Mouse (Mus musculus) left cerebral cortex, postnatal 4 days (tissue): Measurements from ENCODE around the gene Hnrnpa0. TPM values are rescaled to one million over a fixed set of nuclear protein-coding genes. Genes with fewer than 3 reads are reported as not detected.
A peak's percentile ranks its signal among the peaks of the same experiment; 100 is the strongest.
"Not testable (repeated sequence)": the region's sequence is repeated elsewhere in the genome, so short reads cannot be mapped to it uniquely, and the experiment has no call there.

Experiments used
- DNase-seq: peaks from one replicate; pipeline ENCODE4 v3.0.0-alpha.2; 2022
- intact Hi-C: fragments of 180-260 bp; cut with DNase I; formaldehyde crosslinking; loops from one replicate; pipeline ENCODE4 v1.15.1; 2025
- total RNA-seq, 2 experiments: library from RNA; stranded (reverse); gene quantifications; 2 replicates each; pipeline ENCODE4 v1.2.3; 2021

The Hnrnpa0 gene
- total RNA-seq = 100 to 1,000 TPM; 224 to 244 TPM

DNA sequence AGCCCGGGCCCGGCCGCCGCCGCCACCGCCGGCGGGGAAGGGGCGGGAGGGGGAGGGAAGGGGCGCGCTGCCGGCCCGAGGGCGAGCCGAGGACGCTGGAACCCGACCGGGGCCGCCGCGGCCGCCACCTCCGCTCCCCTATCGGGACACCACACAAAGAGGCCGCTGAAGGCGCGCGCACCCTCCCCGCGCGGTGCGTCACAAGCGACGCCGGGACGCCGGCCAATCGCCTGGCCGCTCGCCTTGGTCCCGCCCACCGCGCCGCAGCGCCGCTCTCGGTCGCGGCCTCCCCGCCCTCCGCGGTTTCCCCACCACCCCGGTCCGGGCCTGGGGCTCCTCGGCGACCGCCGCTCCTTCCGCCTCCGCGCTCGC is at the start of gene Hnrnpa0:
Gene Hnrnpa0, minus strand, starts transcription at position 161 of the 372 bp plus-strand sequence.
- intact Hi-C loops = no loop called here
- peak; percentile 97 for DNase-seq

DNA sequence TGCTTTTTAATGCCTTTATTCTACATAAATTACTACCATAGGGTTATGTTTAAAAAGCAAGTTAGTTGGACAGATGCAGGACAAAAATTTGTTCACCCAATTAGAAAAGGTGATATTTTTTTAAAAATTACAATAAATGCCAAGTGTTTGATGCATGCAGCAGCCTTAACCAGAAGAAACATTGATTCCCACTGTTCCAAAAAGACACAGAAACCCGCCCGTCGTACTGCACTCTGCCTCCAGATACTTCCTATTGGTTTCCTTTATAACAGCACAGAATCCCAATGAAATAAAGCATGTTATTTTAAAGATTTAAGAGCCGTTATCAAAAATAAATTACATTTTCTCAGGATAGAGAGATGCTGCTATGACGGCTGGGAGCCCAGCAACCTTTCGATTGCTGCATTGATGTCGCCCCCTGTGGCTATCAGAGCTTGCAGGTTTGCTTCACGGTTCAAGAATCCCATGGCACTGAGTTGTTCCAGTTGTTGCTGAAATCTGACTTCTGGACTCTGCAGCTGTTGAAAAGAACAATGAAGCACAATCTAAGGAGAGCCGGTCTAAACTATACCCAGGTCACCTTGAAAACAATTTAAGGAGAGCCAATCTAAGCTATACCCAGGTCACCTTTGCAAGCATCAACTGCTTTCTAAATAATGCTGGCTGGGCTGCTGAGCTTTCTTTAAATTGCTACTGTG is 49.3 kb upstream of the Hnrnpa0 start:
- DNase-seq = peak; percentile 98
- intact Hi-C loops = no loop called here

DNA sequence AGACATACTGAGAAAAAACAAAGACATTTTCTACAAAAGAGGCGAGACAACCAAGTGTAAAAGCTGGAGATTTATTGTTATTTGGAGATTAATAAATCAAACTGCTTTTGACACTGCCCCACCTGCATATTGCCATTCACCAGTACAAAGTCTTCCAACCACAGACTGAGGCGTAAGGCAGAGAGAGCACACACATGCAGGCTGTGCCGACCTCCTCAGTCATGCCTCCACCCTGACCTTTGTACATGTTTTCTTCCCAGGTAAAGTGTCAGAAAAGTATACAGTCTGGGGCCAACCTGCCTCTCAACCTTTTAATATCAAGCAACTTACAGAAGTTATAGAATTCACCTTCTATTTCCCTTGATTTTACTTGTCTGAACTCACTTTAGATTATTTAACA is 47.7 kb upstream of the Hnrnpa0 start:
- intact Hi-C loops = no loop called here

DNA sequence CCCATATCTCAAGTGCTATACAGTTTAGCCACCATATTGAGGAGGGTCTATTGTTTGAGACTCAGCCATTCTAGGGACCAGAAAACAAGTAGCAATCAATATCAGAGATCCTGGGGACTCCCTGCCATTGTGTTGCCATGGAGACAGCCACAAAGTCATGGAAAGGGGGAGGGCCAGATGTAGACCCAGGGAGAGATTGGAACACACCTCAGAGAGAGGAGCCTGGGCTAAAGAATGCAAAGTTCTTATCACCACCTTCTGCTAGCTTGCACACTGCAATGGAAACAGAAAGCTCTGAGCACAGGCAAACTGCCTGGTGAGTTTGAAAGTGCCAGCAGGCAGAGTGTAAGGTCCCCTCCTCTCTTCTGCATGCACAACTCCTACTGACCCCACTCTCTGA is 39.8 kb upstream of the Hnrnpa0 start:
- intact Hi-C loops = loop anchor here (10.0 kb wide), 1 partner anchor 427 kb away; no protein-coding TSS in a partner anchor

More for the DNA sequence above, 47.7 kb upstream of the Hnrnpa0 start:
- DNase-seq = no peak

DNA sequence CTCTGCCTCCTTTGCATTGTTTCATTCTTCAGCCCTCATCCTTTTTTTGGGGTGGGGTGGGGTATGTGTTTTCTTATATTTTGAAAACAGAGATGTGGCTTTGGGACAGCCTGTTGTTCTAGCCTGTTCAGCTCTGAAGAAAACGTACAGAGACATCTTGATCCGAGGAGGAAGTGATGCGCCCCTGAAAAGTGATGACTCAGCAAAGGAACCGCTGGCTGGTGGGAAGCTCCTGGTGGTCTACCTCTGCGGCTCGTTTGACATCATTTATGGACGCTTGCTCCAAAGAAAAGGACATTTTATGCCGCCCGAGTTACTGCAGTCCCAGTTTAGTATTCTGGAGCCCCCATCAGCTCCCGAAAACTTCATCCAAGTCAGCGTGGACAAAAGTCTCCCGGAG is 35.0 kb upstream of the Hnrnpa0 start:
- intact Hi-C loops = loop anchor here (10.0 kb wide), 1 partner anchor 431 kb away; no protein-coding TSS in a partner anchor
- no peak for DNase-seq

More for the DNA sequence above, 39.8 kb upstream of the Hnrnpa0 start:
- DNase-seq = no peak

DNA sequence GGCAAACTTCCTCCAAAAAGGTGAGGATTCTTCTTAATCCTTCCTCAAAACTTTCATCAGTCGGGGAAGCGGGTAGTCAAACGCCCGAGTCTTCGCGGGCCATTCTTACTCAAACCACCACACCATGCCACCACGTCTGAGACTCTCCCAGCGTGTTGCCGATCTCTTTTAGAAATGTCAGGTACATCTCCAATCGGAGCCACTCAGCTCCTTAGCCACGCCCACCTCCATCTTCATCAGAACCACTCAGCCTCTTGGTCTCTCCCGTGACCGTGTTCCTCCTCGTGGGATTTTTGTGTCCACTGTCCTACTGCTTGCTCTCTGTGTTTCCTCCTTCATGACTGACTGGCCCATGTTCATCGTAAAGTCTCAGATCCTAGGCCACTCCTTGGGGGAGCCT is 32.4 kb upstream of the Hnrnpa0 start:
- intact Hi-C loops = loop anchor here (10.0 kb wide), 1 partner anchor 434 kb away; no protein-coding TSS in a partner anchor
- DNase-seq = no peak

DNA sequence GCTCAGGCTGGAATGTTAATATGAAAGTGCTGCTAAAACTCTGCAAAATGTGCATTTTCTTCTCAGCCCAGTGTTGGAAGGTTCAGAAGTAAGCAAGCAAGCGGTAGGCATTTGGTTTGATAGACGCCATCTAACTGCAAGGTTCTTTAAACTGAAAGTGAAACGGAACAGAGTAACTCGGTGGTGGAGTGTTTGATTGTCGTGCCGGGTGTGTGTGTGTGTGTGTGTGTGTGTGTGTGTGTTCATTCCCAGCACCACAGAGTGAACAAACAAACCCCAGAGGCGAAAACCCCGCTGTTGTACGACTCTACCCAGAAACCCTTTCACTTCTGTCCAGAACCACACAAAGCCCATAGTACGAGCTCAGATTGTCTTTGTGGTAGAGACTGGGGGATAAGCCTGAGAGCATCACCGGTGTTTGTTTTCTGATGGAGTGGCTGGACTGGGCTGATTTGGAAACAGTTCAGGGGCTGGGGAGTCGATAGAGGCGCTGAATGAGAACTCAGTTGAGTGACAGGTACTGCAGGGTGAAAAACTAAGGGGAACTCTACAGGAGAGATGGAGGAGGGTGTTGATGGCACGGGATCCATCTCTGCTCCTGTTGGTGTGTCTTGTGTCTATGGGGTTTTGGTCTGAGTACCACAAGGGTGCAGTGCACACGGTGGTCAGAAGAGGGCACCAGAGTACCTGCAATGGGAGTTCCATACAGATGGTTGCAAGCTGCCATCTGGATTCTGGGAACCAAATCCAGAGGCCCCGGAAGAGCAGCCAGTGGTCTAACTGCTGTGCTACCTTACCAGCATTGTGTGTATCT is 29.9 kb upstream of the Hnrnpa0 start:
- DNase-seq = peak; percentile 92
- intact Hi-C loops = loop anchor here (10.0 kb wide), 2 partner anchors 116 to 226 kb away; partner anchors contain the start of genes 2210016F16Rik and Gkap1

DNA sequence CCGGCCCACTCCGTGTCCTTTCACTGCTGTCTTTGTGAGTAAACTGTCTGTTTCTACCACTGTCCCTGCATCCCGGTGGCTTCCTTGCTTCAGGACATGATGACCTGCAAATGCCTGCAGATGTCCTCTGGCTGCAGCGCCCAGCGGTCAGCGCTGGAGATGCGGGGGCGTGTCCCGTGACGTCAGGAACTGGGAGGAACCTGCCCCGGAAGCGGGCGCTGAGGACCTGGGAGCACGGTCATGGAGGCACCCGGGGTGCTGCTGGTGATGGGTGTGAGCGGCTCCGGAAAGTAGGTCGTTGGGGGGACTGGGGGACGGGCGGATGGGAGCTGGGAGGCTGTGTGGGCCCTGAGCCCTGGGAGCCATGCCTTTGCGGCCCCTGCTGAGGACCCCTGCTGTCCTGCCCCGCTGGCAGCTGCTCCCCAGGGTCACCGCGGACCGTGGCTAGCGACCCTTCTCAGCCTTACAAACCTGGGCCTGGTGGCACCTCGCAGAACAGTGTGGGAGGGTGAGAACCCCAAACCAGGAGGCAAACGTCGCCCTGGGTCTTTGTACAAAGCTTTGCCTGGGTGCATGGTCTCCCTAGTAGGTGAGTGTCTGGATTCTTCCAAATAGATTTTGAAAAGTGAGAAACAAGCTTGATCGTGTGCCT is 29.2 kb upstream of the Hnrnpa0 start, which contains the start of gene Idnk:
Gene Idnk, plus strand, starts transcription at position 203 of the 652 bp plus-strand sequence.
- DNase-seq = peak; percentile 88
- intact Hi-C loops = loop anchor here (10.0 kb wide), 2 partner anchors 117 to 227 kb away; partner anchors contain the start of genes 2210016F16Rik and Gkap1

DNA sequence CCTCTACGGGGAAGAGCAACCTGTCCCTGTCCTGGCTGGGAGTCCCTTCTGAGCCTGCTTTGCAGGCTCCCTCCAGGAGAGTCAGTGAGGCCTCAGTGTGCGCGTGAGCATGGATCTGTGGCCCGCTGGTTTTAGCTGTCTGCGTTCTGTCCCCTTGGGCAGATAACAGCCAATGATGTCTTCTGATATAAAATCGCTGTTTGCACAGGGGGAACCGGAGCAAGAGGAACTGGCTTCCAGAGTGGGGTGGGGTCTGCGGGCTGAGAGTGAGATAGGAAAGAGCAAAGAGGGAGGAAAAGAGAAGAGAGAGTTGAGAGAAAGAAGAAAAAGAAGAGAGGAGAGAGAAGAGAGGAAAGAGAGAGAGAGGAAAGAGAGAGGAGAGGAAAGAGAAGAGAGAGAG is 28.7 kb upstream of the Hnrnpa0 start:
- intact Hi-C loops = loop anchor here (10.0 kb wide), 2 partner anchors 118 to 228 kb away; partner anchors contain the start of genes 2210016F16Rik and Gkap1
- no peak for DNase-seq

DNA sequence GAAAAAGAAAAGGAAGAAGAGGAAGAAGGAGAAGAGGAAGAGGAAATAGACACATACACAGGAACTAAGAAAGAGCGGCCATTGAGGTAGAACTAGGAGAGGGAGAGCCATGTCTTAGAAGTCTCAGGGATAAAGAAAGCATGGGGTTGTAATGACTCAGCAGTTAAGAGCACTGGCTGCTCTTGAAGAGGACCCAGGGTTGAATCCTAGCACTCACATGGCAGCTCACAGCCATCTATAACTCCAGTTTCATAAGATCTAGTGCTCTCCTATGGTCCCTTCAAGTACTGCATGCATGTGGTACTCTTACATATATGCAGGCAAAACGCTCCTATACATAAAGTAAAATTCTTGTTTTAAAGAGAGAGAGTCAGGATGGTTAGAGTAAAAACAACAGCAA is 27.7 kb upstream of the Hnrnpa0 start:
- intact Hi-C loops = loop anchor here (10.0 kb wide), 2 partner anchors 119 to 229 kb away; partner anchors contain the start of genes 2210016F16Rik and Gkap1

DNA sequence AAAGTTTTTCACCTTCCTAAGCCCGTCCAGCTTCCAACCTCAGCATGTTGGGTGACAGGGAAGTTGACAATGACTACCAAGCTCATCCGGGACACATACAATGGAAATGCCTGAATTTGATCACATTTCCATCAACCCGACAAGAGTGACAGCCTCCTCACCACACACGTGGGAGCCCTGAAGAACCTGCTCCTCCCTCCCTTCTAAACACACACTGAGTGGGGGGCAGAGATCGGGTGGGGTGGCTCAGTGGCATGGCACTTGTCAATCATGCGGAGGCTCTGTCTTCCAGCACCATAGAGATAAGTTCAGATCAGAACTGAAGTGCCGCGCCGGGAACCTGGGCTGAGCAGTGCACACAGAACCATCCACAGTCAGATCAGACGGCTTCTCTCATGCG is 22.1 kb upstream of the Hnrnpa0 start:
- intact Hi-C loops = loop anchor here (10.0 kb wide), 2 partner anchors 124 to 234 kb away; partner anchors contain the start of genes 2210016F16Rik and Gkap1

More for the DNA sequence above, 27.7 kb upstream of the Hnrnpa0 start:
- DNase-seq = no peak

DNA sequence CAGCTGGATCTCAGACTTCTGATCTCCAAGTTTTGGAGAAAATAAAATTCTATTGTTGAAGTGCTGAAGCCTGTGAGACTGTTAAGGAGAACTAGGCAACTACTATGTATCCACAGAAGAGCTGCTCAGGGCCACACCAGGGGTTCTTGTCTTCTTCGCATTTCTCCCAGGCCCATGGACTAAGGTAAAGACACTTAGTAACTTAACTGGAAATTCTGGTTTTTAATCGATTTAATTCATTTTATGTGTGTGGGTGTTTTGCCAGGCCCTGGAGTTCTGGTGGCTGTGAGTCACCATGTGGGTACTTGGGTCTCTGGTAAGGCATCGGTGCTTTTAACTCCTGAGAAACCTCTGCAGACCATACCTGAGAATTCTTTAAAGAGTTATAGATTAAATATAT is 21.3 kb upstream of the Hnrnpa0 start:
- DNase-seq = no peak
- intact Hi-C loops = loop anchor here (10.0 kb wide), 2 partner anchors 125 to 235 kb away; partner anchors contain the start of genes 2210016F16Rik and Gkap1

More for the DNA sequence above, 22.1 kb upstream of the Hnrnpa0 start:
- no peak for DNase-seq

DNA sequence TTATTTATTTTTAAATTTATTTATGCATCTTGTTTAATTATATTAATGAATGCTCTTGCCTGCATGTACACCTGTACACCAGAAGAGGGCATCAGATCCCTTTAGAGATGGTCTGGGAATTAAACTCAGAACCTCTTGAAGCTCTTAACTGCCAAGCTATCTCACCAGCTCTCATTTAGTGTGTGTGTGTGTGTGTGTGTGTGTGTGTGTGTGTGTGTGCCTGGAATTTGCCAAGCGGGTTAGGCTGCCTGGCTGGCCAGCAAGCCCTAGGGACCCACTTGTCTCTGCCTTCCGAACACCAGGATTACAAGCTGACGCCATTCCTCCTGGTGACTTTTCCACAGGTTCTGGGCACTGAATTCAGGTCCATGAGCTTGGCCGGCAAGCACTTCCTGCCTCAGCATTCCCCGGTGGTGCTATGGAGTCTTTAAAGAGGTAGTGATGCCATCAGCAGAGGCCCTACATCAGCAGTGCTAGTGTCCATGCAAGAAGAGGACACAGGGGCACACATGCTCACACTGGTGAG is 20.7 kb upstream of the Hnrnpa0 start:
- DNase-seq = no peak
- intact Hi-C loops = no loop called here

DNA sequence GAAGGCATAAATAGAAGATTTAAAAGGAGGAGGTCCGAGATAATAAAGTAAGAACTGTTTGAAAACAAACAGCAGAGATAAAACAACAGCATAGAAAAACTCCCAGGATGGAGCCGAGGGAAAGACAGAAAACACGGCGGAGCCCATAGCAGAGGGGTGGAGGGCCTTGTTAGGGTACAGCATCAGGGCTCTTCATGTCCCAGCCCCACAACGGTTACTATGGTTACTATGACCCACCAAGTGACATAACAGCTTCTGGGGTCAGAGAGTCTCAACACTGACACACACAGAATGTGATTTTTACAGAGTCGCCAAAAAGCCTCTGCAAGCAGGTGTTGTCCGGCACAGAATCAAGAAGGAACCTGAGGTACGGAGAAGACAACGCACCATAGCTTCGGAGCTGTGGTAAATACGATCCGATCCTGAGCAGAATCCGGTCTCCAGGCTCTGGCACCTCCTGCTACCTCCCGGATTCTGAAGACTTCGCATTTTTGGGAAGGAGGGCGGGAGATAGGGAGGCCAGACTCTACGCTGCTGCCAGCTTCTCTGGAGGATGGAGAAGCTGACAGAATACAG is 20.0 kb upstream of the Hnrnpa0 start:
- intact Hi-C loops = no loop called here
- peak; percentile 50 for DNase-seq

DNA sequence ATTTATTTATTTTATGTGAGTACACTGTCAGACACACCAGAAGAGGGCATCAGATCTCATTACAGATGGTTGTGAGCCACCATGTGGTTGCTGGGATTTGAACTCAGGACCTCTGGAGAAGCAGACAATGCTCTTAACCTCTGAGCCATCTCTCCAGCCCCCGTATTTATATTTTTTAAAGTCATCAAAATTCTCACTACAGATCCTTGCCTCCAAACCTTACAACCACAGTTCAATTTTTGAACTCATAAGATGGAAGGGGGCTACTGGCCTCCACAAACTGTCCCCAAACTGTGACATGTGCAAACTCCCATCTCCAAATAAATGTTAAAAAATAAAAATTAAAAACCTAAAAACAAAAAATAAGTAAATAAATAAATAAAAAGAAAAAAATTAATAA is 19.4 kb upstream of the Hnrnpa0 start:
- intact Hi-C loops = no loop called here

DNA sequence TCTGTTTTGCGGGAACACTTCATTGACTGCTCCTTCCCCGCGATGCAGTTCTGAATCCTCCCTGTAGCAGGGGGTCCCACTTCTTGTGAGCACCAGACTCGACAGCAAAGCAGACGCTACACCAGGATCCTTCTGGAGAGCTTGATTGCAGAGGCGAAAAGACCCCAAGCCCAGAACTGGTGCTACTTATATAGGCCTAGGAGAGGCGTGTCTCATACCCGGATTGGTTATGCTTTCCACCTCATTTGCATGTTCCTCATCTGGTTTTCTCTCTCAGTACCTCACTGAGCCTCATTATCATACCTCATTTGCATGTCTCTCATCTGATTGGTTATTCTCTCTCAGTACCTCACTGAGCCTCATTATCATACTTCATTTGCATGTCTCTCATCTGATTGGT is 18.2 kb upstream of the Hnrnpa0 start:
- intact Hi-C loops = not testable (repeated sequence)

More for the DNA sequence above, 19.4 kb upstream of the Hnrnpa0 start:
- DNase-seq = no peak

DNA sequence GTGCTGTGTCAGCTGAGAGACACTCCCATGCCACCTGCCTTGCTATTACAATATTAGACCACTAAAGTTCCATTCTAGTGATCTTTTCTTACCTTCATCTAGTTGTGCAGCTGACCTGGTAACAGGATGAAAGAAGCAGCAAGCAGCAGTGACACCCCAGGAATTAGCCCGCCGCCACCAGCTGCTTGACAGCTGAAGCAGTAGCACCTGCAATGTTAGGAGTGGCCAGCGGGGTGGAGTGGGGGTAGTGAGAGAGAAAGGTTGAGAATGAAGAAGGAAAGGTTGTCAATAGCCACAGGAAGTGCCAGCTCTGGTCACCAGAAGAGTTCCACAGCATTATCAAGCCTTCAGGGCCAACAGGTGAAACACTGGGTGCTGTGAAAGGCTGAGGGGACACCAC is 3.3 kb upstream of the Hnrnpa0 start:
- intact Hi-C loops = no loop called here
- no peak for DNase-seq

More for the DNA sequence above, 18.2 kb upstream of the Hnrnpa0 start:
- DNase-seq = not testable (repeated sequence)

DNA sequence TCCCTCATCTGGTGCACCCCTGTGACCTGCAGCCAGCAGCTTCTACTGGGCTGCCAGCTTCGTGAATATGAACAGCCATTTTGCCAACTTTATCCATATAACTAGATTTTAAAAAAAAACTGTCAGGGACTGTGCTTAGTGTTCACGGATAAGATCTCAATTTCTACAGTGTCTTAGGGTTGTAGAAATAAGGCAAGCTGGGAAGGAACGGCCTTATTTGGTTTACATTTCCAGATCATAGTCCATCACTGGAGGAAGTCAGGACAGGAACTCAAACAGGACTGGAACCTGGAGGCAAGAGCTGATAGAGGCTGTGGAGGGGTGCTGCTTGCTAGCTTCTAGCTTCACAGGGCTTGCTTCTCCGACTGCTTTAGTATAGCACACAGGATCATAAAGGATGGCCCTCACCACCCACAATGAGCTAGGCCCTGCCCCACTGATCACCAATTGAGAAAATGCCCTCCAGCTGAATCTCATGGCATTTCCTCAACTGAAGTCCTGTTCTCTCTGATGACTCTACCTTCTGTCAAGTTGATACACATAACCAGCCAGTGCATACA is 1.4 kb upstream of the Hnrnpa0 start:
- intact Hi-C loops = no loop called here
- DNase-seq = no peak
